Mouse (Mus musculus) neural tube, embryonic 15.5 days (tissue): ENCODE measurements around the gene H2-D1. TPM values are rescaled to one million over a fixed set of nuclear protein-coding genes. Genes with fewer than 3 reads are reported as not detected.

Experiments
- ATAC-seq: fragments of 200-750 bp; cut with Nextera tagmentation; 2 replicates; pipeline ENCODE4 v1.8.0; 2017; ENCODE audit warnings: mild to moderate bottlenecking, moderate TSS enrichment, moderate library complexity; ENCODE audit not compliant: low FRiP score
- H3K27ac ChIP-seq: fragments of 300-500 bp; sonication (generic); replicated peaks from 2 replicates; pipeline ENCODE4 v1.5.1; 2015; ENCODE audit warnings: mild to moderate bottlenecking, inconsistent platforms
- H3K27me3 ChIP-seq: fragments of 300-500 bp; sonication (generic); replicated peaks from 2 replicates; pipeline ENCODE4 v1.6.1; 2015; ENCODE audit warnings: inconsistent platforms
- H3K36me3 ChIP-seq: fragments of 300-500 bp; sonication (generic); 2 replicates; pipeline ENCODE4 v1.6.1; 2015; ENCODE audit warnings: inconsistent platforms
- H3K4me1 ChIP-seq: fragments of 300-500 bp; sonication (generic); 2 replicates; pipeline ENCODE4 v1.6.1; 2015; ENCODE audit warnings: inconsistent platforms
- H3K4me2 ChIP-seq: fragments of 300-500 bp; sonication (generic); 2 replicates; pipeline ENCODE4 v1.6.1; 2015; ENCODE audit warnings: inconsistent platforms, mild to moderate bottlenecking, moderate library complexity
- H3K4me3 ChIP-seq: fragments of 300-500 bp; sonication (generic); replicated peaks from 2 replicates; pipeline ENCODE4 v1.5.1; 2015; ENCODE audit warnings: mild to moderate bottlenecking, inconsistent platforms
- H3K9ac ChIP-seq: fragments of 300-500 bp; sonication (generic); replicated peaks from 2 replicates; pipeline ENCODE4 v1.6.1; 2015; ENCODE audit warnings: mild to moderate bottlenecking, inconsistent platforms
- H3K9me3 ChIP-seq: fragments of 300-500 bp; sonication (generic); replicated peaks from 2 replicates; pipeline ENCODE4 v1.6.1; 2016; ENCODE audit warnings: inconsistent platforms
- WGBS: fragments of 180-500 bp; shearing (Covaris S2); methylation state at CpG from one replicate; pipeline ENCODE4 v1.1.7; 2015; ENCODE audit warnings: mixed read lengths; 5-methylcytosine and 5-hydroxymethylcytosine counted together
- polyA plus RNA-seq: library from polyadenylated mRNA; unstranded; fragments of >200 nt; fragmentation: Nextera tagmentation; extraction: Ambion mirVana; gene quantifications from 2 replicates; pipeline ENCODE4 v1.2.1, GENCODE M21; 2015

H2-D1 gene
- polyA plus RNA-seq, 1 experiment from 2014 or later = 143 TPM

DNA sequence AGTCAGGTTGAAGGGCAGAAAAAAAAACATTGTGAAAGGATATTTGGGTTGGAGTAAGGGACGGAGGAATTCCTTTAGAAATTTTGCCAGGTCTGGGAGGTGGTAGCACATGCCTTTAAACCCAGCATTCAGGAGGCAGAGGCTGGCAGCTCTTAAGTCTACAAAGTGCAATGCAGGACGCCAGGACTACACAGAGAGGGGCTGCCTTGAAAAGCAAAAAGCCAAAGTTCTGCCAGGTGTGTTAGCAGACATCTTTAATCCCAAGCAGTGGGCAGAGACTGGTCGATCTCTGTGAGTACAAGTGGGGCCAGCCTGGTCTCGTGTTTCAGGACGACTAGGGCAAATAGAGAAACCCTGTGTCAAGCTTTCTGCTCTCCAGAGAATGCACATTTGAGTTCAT is 10.5 kb upstream of the H2-D1 start:
- no peak overlapping the region for H3K4me2 ChIP-seq
- H3K27me3 ChIP-seq = no peaks in the 10 kb centered on the region
- ATAC-seq = no peak
- H3K4me3 ChIP-seq = no peak overlapping the region
- peaks cover 8% of the 10 kb centered on the region for H3K4me1 ChIP-seq
- no peak overlapping the region for H3K9ac ChIP-seq
- no peak overlapping the region for H3K27ac ChIP-seq
- H3K36me3 ChIP-seq = peaks cover 74% of the 10 kb centered on the region
- no peaks in the 10 kb centered on the region for H3K9me3 ChIP-seq
- WGBS = 85% methylated on average over 5 of the region's 5 CpGs

DNA sequence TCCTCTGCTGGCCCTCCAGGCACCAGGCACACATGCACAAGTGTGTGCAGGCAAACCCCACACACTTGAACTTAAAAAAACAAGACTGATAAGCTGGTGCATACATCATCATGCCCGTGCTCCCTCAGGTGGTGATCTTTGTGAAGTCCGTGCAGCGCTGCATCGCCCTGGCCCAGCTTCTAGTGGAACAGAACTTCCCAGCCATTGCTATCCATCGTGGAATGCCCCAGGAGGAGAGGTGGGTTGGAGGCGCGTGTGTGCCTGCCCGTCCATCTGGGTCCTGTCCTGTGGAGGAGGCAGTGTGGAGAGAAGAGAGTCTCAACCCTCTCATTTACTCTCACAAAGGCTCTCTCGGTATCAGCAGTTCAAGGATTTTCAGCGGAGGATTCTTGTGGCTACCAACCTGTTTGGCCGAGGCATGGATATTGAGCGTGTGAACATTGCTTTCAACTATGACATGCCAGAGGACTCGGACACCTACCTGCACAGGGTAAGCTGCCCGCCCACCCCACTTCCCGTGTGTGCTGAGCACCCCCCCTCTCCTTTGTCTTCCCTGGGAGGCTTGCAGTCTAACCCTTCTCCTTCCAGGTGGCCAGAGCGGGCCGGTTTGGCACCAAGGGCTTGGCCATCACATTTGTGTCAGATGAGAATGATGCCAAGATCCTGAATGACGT is 9.8 kb upstream of the H2-D1 start:
- no peak overlapping the region for H3K9ac ChIP-seq
- 87% methylated on average over 18 of the region's 18 CpGs for WGBS
- no peak overlapping the region for H3K27ac ChIP-seq
- no peaks in the 10 kb centered on the region for H3K27me3 ChIP-seq
- H3K4me2 ChIP-seq = no peak overlapping the region
- H3K4me1 ChIP-seq = peaks cover under 1% of the 10 kb centered on the region
- no peaks in the 10 kb centered on the region for H3K9me3 ChIP-seq
- peaks cover 66% of the 10 kb centered on the region for H3K36me3 ChIP-seq
- H3K4me3 ChIP-seq = no peak overlapping the region
- ATAC-seq = no peak

- no peak overlapping the region for H3K9ac ChIP-seq
- H3K4me2 ChIP-seq = no peak overlapping the region
- H3K27me3 ChIP-seq = no peaks in the 10 kb centered on the region
- H3K36me3 ChIP-seq = peaks cover 60% of the 10 kb centered on the region
- no peaks in the 10 kb centered on the region for H3K9me3 ChIP-seq
- H3K27ac ChIP-seq = no peak overlapping the region
- 88% methylated on average over 32 of the region's 32 CpGs for whole genome bisulfite sequencing
- no peak for ATAC-seq
- H3K4me3 ChIP-seq = no peak overlapping the region
- H3K4me1 ChIP-seq = peaks cover 4% of the 10 kb centered on the region; the same call in 1 of the 2 replicates
These were observed 9.0 kb upstream of the H2-D1 start for GRCm38 (mm10) chr17:35253293-35254093.

DNA sequence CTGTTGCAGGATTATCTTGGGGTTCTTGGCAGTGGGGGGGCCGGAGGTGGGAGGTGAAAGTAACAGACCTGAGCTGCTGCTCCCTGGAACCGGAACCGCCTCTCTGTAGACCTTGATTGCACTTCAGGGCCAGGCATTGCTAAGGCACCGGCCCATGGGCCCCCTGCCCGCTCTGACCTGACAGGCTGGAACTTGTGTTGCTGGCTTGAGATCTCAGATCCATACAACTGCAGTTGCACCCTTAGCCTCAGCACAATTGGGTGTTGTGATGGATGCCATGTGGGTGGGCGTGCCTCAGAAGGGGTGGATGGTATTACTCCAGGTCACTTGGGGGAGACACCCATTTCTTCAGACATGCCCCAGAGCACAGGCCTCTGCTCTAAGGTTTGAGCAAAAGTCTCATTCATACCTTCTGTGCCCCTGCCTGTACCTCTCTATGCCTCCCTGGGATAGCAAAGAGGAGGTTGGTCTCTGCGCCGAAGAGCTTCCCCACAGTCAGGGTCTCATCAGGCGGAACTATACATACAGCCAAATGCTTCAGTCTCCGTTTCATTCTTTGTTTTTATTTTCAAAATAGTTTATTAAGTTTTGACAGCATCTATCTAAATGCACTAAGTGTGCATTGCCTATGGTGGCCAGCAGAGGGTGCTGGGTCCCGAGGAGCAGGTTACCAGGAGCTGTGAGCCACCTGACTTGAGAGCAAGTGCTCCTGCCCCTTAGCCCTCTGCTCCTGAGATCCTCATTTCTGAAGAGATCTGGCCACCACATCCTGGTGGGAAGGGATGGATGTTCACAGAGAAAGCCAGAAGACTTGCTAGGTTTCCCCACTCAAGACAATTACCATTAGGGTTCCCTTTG is 8.1 kb upstream of the H2-D1 start:
- Histone ChIP-seq H3K4me3 (no peak overlapping the region), H3K27me3 (0 out of 2 replicates have a peak, but pooled peaks cover 3% of the 10 kb centered on the region), H3K9ac (no peak overlapping the region), H3K36me3 (peaks cover 50% of the 10 kb centered on the region), H3K4me1 (peaks cover 4% of the 10 kb centered on the region; the same call in 1 of the 2 replicates), H3K27ac (no peak overlapping the region), H3K9me3 (no peaks in the 10 kb centered on the region), H3K4me2 (no peak overlapping the region)
- 58% methylated on average over 11 of the region's 11 CpGs for WGBS
- ATAC-seq = 0 out of 2 replicates have a peak, but pooled peaks have one; percentile 6

- WGBS = 75% methylated on average over 3 of the region's 3 CpGs
- Histone ChIP-seq H3K4me2 (no peak overlapping the region), H3K4me1 (peaks cover 4% of the 10 kb centered on the region; the same call in 1 of the 2 replicates), H3K36me3 (peaks cover 41% of the 10 kb centered on the region), H3K9me3 (no peaks in the 10 kb centered on the region), H3K27me3 (0 out of 2 replicates have a peak, but pooled peaks cover 3% of the 10 kb centered on the region), H3K27ac (no peak overlapping the region), H3K4me3 (no peak overlapping the region), H3K9ac (no peak overlapping the region)
- ATAC-seq = no peak
These were observed 7.2 kb upstream of the H2-D1 start for GRCm38 (mm10) chr17:35255301-35255700.

DNA sequence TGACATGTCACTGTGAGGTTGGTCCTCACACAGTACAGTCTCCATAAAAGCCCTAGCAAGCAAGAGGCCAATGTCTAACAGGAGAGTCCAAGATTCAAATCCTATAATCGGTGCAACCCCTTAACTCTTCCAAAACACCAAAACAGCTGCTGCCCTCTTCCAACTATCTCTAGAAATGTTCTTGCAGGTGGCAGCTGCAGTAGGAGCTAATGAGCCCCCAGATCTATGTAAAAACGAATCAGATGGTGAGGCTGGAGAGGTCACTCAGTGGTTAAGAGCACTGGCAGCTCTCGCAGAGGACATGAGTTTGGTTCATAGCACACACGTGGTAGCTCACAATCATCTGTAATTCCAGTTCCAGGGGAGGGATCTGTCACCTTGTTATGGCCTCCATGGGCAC is 6.8 kb upstream of the H2-D1 start:
- H3K9ac ChIP-seq = no peak overlapping the region
- ATAC-seq = no peak
- no peak overlapping the region for H3K4me3 ChIP-seq
- H3K27me3 ChIP-seq = peaks cover 3% of the 10 kb centered on the region; the same call in 1 of the 2 replicates
- H3K9me3 ChIP-seq = no peaks in the 10 kb centered on the region
- no peak overlapping the region for H3K27ac ChIP-seq
- H3K4me1 ChIP-seq = peaks cover 4% of the 10 kb centered on the region; the same call in 1 of the 2 replicates
- 60% methylated on average over 4 of the region's 4 CpGs for WGBS
- H3K36me3 ChIP-seq = peaks cover 37% of the 10 kb centered on the region
- H3K4me2 ChIP-seq = no peak overlapping the region

DNA sequence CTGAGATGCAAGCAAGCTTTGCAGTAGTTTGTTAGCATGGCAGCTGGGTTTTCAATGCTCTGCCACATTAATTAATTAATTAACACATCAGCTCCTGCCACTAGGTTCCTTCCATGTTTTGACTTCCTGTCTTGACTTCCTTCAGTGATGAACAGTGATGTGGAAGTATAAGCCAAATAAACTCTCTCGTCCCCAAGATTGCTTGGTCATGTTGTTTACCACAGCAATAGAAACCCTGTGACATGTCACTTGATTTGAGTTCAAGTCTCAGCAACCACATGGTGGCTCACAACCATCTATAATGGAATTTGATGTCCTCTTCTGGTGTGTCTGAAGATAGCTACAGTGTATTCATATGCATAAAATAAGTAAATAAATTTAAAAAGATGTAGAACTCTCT is 5.2 kb upstream of the H2-D1 start:
- Histone ChIP-seq H3K4me1 (peaks cover 5% of the 10 kb centered on the region; the same call in 1 of the 2 replicates), H3K36me3 (peaks cover 22% of the 10 kb centered on the region), H3K27me3 (peaks cover 6% of the 10 kb centered on the region; the same call in 1 of the 2 replicates), H3K27ac (no peak overlapping the region), H3K4me3 (no peak overlapping the region), H3K4me2 (no peak overlapping the region), H3K9ac (no peak overlapping the region), H3K9me3 (no peaks in the 10 kb centered on the region)
- no peak for ATAC-seq
- 76% methylated on average over 1 of the region's 1 CpGs for WGBS

DNA sequence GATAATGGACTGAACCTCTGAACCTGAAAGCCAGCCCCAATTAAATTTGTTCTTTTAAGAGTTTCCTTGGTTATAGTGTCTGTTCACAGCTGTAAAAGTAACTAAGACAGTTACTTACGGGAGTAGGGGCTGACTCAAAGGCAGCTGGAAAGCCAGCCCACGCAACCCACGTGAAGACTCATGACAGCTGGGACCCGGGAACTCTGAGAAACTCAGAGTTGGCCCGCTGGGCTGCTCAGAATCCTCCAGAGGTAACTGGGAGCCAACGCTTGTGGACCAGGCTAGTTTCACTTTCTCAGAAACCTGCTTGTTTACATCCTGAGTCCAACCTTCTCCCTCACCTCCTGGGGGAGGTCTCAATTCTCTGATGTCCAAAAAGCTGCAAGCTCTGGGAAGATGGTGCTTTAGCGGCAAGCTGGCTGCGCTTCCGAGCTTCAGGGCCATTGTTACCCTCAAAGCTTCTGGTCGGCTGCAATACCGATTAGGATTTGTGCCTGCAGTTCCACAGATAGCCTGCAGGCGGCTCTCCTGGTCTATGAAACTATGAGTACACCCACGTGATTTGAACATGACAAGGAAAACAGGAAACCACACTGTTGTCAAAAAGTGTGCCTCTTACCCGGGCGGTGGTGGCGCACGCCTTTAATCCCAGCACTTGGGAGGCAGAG is 4.6 kb upstream of the H2-D1 start:
- no peaks in the 10 kb centered on the region for H3K9me3 ChIP-seq
- H3K27ac ChIP-seq = no peak overlapping the region
- H3K4me1 ChIP-seq = peaks cover 9% of the 10 kb centered on the region; the same call in 1 of the 2 replicates
- peak overlapping the region; percentile 51 for H3K4me2 ChIP-seq
- peaks cover 6% of the 10 kb centered on the region; the same call in 1 of the 2 replicates for H3K27me3 ChIP-seq
- 13% methylated on average over 17 of the region's 17 CpGs for WGBS
- peak overlapping the region; percentile 23 for H3K4me3 ChIP-seq
- no peak for ATAC-seq
- H3K36me3 ChIP-seq = peaks cover 17% of the 10 kb centered on the region
- peak overlapping the region; percentile 38; the same call in 1 of the 2 replicates for H3K9ac ChIP-seq

DNA sequence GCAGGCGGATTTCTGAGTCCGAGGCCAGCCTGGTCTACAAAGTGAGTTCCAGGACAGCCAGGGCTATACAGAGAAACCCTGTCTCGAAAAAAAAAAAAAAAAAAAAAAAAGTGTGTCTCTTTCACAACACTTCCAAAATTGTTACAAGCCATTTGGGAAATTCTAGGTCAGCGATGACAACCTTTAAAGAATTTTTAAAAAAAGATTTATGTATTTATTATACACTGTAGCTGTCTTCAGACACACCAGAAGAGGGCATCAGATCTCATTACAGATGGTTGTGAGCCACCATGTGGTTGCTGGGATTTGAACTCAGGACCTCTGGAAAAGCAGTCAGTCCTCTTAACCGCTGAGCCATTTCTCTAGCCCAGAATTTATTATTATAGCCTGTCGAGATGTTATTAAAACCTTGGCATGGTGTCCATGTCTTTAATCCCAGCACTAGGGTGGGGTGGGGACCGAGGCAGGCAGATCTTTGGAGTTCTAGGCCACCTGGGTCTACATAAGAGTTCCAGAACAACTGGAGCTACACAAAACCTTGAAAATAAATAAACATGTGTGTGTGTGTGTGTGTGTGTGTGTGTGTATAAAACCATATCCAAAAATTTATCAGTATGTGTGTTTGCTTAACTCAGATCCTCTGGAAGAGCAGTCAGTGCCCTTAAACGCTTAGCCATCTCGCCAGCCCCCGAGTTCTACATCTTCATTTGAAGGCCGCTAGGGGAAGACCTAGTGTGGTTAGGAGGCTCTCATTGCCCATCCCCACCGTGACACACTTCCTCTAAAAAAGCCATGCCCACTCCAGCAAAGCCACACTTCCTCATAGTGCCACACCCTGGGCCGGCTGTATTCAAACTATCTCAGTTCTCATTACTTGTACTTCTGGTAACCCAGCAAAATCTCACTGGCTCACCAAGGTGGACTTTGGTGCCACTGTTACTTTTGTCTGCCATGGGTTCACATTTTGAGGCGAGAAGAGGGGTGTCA is 3.7 kb upstream of the H2-D1 start:
- Histone ChIP-seq H3K9me3 (no peaks in the 10 kb centered on the region), H3K4me3 (no peak overlapping the region), H3K36me3 (peaks cover 8% of the 10 kb centered on the region), H3K4me1 (peaks cover 13% of the 10 kb centered on the region), H3K27ac (no peak overlapping the region), H3K27me3 (peaks cover 6% of the 10 kb centered on the region; the same call in 1 of the 2 replicates), H3K4me2 (peak overlapping the region; percentile 51; the same call in 1 of the 2 replicates), H3K9ac (no peak overlapping the region)
- ATAC-seq = no peak
- WGBS = 60% methylated on average over 13 of the region's 14 CpGs

DNA sequence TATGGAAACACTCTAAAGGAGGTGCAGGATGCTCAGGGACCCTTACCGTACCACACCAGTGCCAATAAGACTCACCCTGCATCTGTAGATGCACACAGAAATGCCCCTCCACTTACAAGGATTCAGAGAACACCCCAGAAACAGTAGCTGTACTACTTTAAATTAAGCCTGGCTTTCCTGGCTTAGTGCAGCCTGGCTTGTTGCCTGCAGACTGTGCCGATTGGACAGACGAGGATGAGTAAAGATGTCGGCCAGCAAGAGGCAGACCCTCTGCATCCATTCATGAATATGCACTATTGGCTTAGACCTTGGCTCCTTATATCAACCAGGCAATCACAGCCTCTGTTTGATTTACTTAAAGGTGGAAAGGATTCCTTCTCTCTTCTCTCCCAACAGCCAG is 2.9 kb upstream of the H2-D1 start:
- H3K9me3 ChIP-seq = no peaks in the 10 kb centered on the region
- H3K4me1 ChIP-seq = peaks cover 20% of the 10 kb centered on the region
- no peak overlapping the region for H3K4me2 ChIP-seq
- no peak overlapping the region for H3K4me3 ChIP-seq
- H3K27me3 ChIP-seq = peaks cover 6% of the 10 kb centered on the region; the same call in 1 of the 2 replicates
- no peak for ATAC-seq
- 74% methylated on average over 4 of the region's 4 CpGs for WGBS
- no peak overlapping the region for H3K9ac ChIP-seq
- H3K27ac ChIP-seq = no peak overlapping the region
- no peaks in the 10 kb centered on the region; the same call in 1 of the 2 replicates for H3K36me3 ChIP-seq
